Mouse (Mus musculus): ENCODE measurements around the gene C1qtnf2. TPM values are rescaled to one million over a fixed set of nuclear protein-coding genes. Genes with fewer than 3 reads are reported as not detected.

The C1qtnf2 gene
- polyA plus RNA-seq, 1 experiment from 2014 or later, result 19.8 TPM

GRCm38 (mm10) chr11:43516344-43517021 is 42.4 kb downstream of the C1qtnf2 start:
- no peak overlapping the region for H3K4me3 ChIP-seq (ENCODE audit: low read depth, low read length)
- H3K27ac ChIP-seq (replicated peaks), result no peak overlapping the region
- H3K4me1 ChIP-seq (replicated peaks; ENCODE audit: control insufficient read depth, insufficient read depth), result no peaks in the 10 kb centered on the region
- TF ChIP-seq CTCF (IDR thresholded peaks at IDR 0.05; ENCODE audit: low read depth), result peak; percentile 76
- no peak for TF ChIP-seq EP300 (optimal IDR thresholded peaks at IDR 0.05)
- DNase-seq (ENCODE audit: low spot score), result peak; percentile 56
- 41% methylated on average over 8 of the region's 8 CpGs for WGBS
- no peaks in the 10 kb centered on the region for H3K27me3 ChIP-seq (ENCODE audit: control insufficient read depth, insufficient read depth, low read length)
- peak; percentile 61 for ATAC-seq (ENCODE audit: low FRiP score, low TSS enrichment)
- no peak overlapping the region for H3K4me2 ChIP-seq (replicated peaks; ENCODE audit: low read depth)
- no peaks in the 10 kb centered on the region for H3K9me3 ChIP-seq (ENCODE audit: control insufficient read depth, low read length)
- H3K9ac ChIP-seq (ENCODE audit: low read length), result no peak overlapping the region
- H3K36me3 ChIP-seq (ENCODE audit: control insufficient read depth, insufficient read depth, low read length), result no peaks in the 10 kb centered on the region

GRCm38 (mm10) chr11:43517641-43518040 is 43.6 kb downstream of the C1qtnf2 start:
- Histone ChIP-seq H3K4me1 (replicated peaks; ENCODE audit: control insufficient read depth, insufficient read depth) (no peaks in the 10 kb centered on the region), H3K9me3 (ENCODE audit: control insufficient read depth, low read length) (no peaks in the 10 kb centered on the region), H3K4me3 (ENCODE audit: low read depth, low read length) (no peak overlapping the region), H3K4me2 (replicated peaks; ENCODE audit: low read depth) (no peak overlapping the region), H3K9ac (ENCODE audit: low read length) (no peak overlapping the region), H3K27me3 (ENCODE audit: control insufficient read depth, insufficient read depth, low read length) (no peaks in the 10 kb centered on the region), H3K27ac (replicated peaks) (no peak overlapping the region), H3K36me3 (ENCODE audit: control insufficient read depth, insufficient read depth, low read length) (no peaks in the 10 kb centered on the region)
- TF ChIP-seq CTCF (IDR thresholded peaks at IDR 0.05; ENCODE audit: low read depth) (no peak), EP300 (optimal IDR thresholded peaks at IDR 0.05) (no peak)
- DNase-seq (ENCODE audit: low spot score), result no peak
- ATAC-seq (ENCODE audit: low FRiP score, low TSS enrichment), result no peak
- WGBS, result 89% methylated on average over 11 of the region's 11 CpGs

- no peak overlapping the region for H3K27ac ChIP-seq (replicated peaks)
- no peaks in the 10 kb centered on the region for H3K4me1 ChIP-seq (replicated peaks; ENCODE audit: control insufficient read depth, insufficient read depth)
- no peak overlapping the region for H3K4me2 ChIP-seq (replicated peaks; ENCODE audit: low read depth)
- no peaks in the 10 kb centered on the region for H3K9me3 ChIP-seq (ENCODE audit: control insufficient read depth, low read length)
- H3K4me3 ChIP-seq (ENCODE audit: low read depth, low read length), result no peak overlapping the region
- ATAC-seq (ENCODE audit: low FRiP score, low TSS enrichment), result no peak
- peak; percentile 28; the same call in 1 of the 2 replicates for TF ChIP-seq CTCF (IDR thresholded peaks at IDR 0.05; ENCODE audit: low read depth)
- TF ChIP-seq EP300 (optimal IDR thresholded peaks at IDR 0.05), result no peak
- no peak overlapping the region for H3K9ac ChIP-seq (ENCODE audit: low read length)
- DNase-seq (ENCODE audit: low spot score), result no peak
- no peaks in the 10 kb centered on the region for H3K27me3 ChIP-seq (ENCODE audit: control insufficient read depth, insufficient read depth, low read length)
- H3K36me3 ChIP-seq (ENCODE audit: control insufficient read depth, insufficient read depth, low read length), result no peaks in the 10 kb centered on the region
Measured at GRCm38 (mm10) chr11:43518086-43518485, 44.0 kb downstream of the C1qtnf2 start.

- no peaks in the 10 kb centered on the region for H3K36me3 ChIP-seq (ENCODE audit: control insufficient read depth, insufficient read depth, low read length)
- no peak overlapping the region for H3K27ac ChIP-seq (replicated peaks)
- H3K9ac ChIP-seq (ENCODE audit: low read length), result no peak overlapping the region
- H3K27me3 ChIP-seq (ENCODE audit: control insufficient read depth, insufficient read depth, low read length), result no peaks in the 10 kb centered on the region
- no peak for DNase-seq (ENCODE audit: low spot score)
- H3K4me3 ChIP-seq (ENCODE audit: low read depth, low read length), result no peak overlapping the region
- no peaks in the 10 kb centered on the region for H3K9me3 ChIP-seq (ENCODE audit: control insufficient read depth, low read length)
- ATAC-seq (ENCODE audit: low FRiP score, low TSS enrichment), result no peak
- H3K4me1 ChIP-seq (replicated peaks; ENCODE audit: control insufficient read depth, insufficient read depth), result no peaks in the 10 kb centered on the region
- no peak for TF ChIP-seq CTCF (IDR thresholded peaks at IDR 0.05; ENCODE audit: low read depth)
- TF ChIP-seq EP300 (optimal IDR thresholded peaks at IDR 0.05), result no peak
- H3K4me2 ChIP-seq (replicated peaks; ENCODE audit: low read depth), result no peak overlapping the region
Measured at GRCm38 (mm10) chr11:43518821-43519220, 44.7 kb downstream of the C1qtnf2 start.

- DNase-seq (ENCODE audit: low spot score) (no peak), ATAC-seq (ENCODE audit: low FRiP score, low TSS enrichment) (no peak)
- WGBS, result 78% methylated on average over 3 of the region's 3 CpGs
- no peaks in the 10 kb centered on the region for H3K27me3 ChIP-seq (ENCODE audit: control insufficient read depth, insufficient read depth, low read length)
- H3K36me3 ChIP-seq (ENCODE audit: control insufficient read depth, insufficient read depth, low read length), result no peaks in the 10 kb centered on the region
- H3K9me3 ChIP-seq (ENCODE audit: control insufficient read depth, low read length), result no peaks in the 10 kb centered on the region
- no peak overlapping the region for H3K4me2 ChIP-seq (replicated peaks; ENCODE audit: low read depth)
- no peaks in the 10 kb centered on the region for H3K4me1 ChIP-seq (replicated peaks; ENCODE audit: control insufficient read depth, insufficient read depth)
- no peak overlapping the region for H3K27ac ChIP-seq (replicated peaks)
- H3K4me3 ChIP-seq (ENCODE audit: low read depth, low read length), result no peak overlapping the region
- TF ChIP-seq CTCF (IDR thresholded peaks at IDR 0.05; ENCODE audit: low read depth) (no peak), EP300 (optimal IDR thresholded peaks at IDR 0.05) (no peak)
- H3K9ac ChIP-seq (ENCODE audit: low read length), result no peak overlapping the region
Measured at GRCm38 (mm10) chr11:43520521-43520920, 46.4 kb downstream of the C1qtnf2 start.

GRCm38 (mm10) chr11:43528078-43528682 is 54.1 kb downstream of the C1qtnf2 start:
- no peaks in the 10 kb centered on the region for H3K27me3 ChIP-seq (ENCODE audit: control insufficient read depth, insufficient read depth, low read length)
- no peaks in the 10 kb centered on the region for H3K4me1 ChIP-seq (replicated peaks; ENCODE audit: control insufficient read depth, insufficient read depth)
- DNase-seq (ENCODE audit: low spot score), result no peak
- H3K4me2 ChIP-seq (replicated peaks; ENCODE audit: low read depth), result peak overlapping the region; percentile 99
- ATAC-seq (ENCODE audit: low FRiP score, low TSS enrichment), result peak; percentile 27
- peak; percentile 53 for TF ChIP-seq CTCF (IDR thresholded peaks at IDR 0.05; ENCODE audit: low read depth)
- no peak for TF ChIP-seq EP300 (optimal IDR thresholded peaks at IDR 0.05)
- no peaks in the 10 kb centered on the region for H3K36me3 ChIP-seq (ENCODE audit: control insufficient read depth, insufficient read depth, low read length)
- H3K9ac ChIP-seq (ENCODE audit: low read length), result peak overlapping the region; percentile 79
- peak overlapping the region; percentile 67 for H3K27ac ChIP-seq (replicated peaks)
- WGBS, result 1% methylated on average over 20 of the region's 25 CpGs
- H3K4me3 ChIP-seq (ENCODE audit: low read depth, low read length), result peak overlapping the region; percentile 80
- no peaks in the 10 kb centered on the region for H3K9me3 ChIP-seq (ENCODE audit: control insufficient read depth, low read length)

Data from stomach, postnatal 0 days (tissue).